Mouse (Mus musculus) heart, embryonic 13.5 days (tissue): ENCODE measurements around the gene Olfr944. TPM values are rescaled to one million over a fixed set of nuclear protein-coding genes. Genes with fewer than 3 reads are reported as not detected.

Experiments used
- ATAC-seq: fragments of 200-750 bp; cut with Nextera tagmentation; 2 replicates; pipeline ENCODE4 v1.8.0; 2017; ENCODE audit warnings: moderate TSS enrichment; ENCODE audit not compliant: insufficient number of reproducible peaks, low FRiP score, low TSS enrichment; ENCODE audit errors: extremely low read depth
- H3K27ac ChIP-seq: fragments of 300-500 bp; sonication (generic); replicated peaks from 2 replicates; pipeline ENCODE4 v1.5.1; 2015; ENCODE audit warnings: moderate library complexity, mild to moderate bottlenecking, inconsistent platforms
- H3K27me3 ChIP-seq: fragments of 300-500 bp; sonication (generic); replicated peaks from 2 replicates; pipeline ENCODE4 v1.6.1; 2015; ENCODE audit warnings: mild to moderate bottlenecking, inconsistent platforms
- H3K36me3 ChIP-seq: fragments of 300-500 bp; sonication (generic); 2 replicates; pipeline ENCODE4 v1.6.1; 2015; ENCODE audit warnings: mild to moderate bottlenecking, inconsistent platforms
- H3K4me1 ChIP-seq: fragments of 300-500 bp; sonication (generic); 2 replicates; pipeline ENCODE4 v1.6.1; 2015; ENCODE audit warnings: inconsistent platforms
- H3K4me2 ChIP-seq: fragments of 300-500 bp; sonication (generic); 2 replicates; pipeline ENCODE4 v1.6.1; 2015; ENCODE audit warnings: inconsistent platforms, mild to moderate bottlenecking, moderate library complexity
- H3K4me3 ChIP-seq: fragments of 300-500 bp; sonication (generic); 2 replicates; pipeline ENCODE4 v1.5.1; 2015; ENCODE audit warnings: moderate library complexity, mild to moderate bottlenecking, inconsistent platforms
- H3K9ac ChIP-seq: fragments of 300-500 bp; sonication (generic); 2 replicates; pipeline ENCODE4 v1.6.1; 2015; ENCODE audit warnings: inconsistent platforms, mild to moderate bottlenecking, moderate library complexity
- H3K9me3 ChIP-seq: fragments of 300-500 bp; sonication (generic); 2 replicates; pipeline ENCODE4 v1.6.1; 2016; ENCODE audit warnings: inconsistent platforms
- WGBS: fragments of 180-500 bp; shearing (Covaris S2); methylation state at CpG from one replicate; pipeline ENCODE4 v1.1.7; 2015; ENCODE audit warnings: mixed read lengths; 5-methylcytosine and 5-hydroxymethylcytosine counted together
- polyA plus RNA-seq: library from polyadenylated mRNA; unstranded; fragments of >200 nt; fragmentation: Nextera tagmentation; extraction: Ambion mirVana; gene quantifications from 2 replicates; pipeline ENCODE4 v1.2.1, GENCODE M21; 2015

Olfr944 gene
- polyA plus RNA-seq, result not detected in 2 replicates

DNA sequence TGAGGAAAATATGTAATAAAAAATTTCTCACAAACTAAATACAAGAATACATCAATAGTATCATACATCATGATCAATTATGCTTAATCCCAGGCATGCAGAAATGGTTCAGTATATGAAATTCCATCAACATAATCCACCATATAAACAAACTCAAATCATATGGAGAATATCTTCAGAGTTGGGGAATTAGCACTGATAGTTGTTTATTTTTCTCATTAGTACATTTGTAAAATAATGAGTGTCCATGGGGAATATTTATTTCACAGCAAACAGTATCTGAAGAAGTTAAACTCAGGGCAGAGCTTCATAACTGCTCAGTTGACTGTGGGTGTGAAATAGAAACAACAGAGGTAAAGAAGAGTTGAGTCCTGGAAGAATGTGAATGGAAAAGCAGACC is at the start of gene Olfr944:
Olfr944 (plus strand) TSS at position 301 of the 400 bp plus-strand sequence.
- H3K4me3 ChIP-seq, result no peak within 1 kb of the TSS
- H3K4me2 ChIP-seq, result no peak within 1 kb of the TSS
- H3K4me1 ChIP-seq, result no peaks in the 10 kb centered on the region
- H3K9ac ChIP-seq, result no peak within 1 kb of the TSS
- no peaks in the 10 kb centered on the region for H3K27me3 ChIP-seq
- H3K9me3 ChIP-seq, result no peaks in the 10 kb centered on the region
- H3K36me3 ChIP-seq, result no peaks in the 10 kb centered on the region
- H3K27ac ChIP-seq, result no peak within 1 kb of the TSS
- no peak for ATAC-seq

- 38% methylated on average over 1 of the region's 1 CpGs for WGBS
- Histone ChIP-seq H3K4me2 (no peak overlapping the region), H3K4me1 (no peaks in the 10 kb centered on the region), H3K27me3 (no peaks in the 10 kb centered on the region), H3K27ac (no peak overlapping the region), H3K36me3 (no peaks in the 10 kb centered on the region), H3K9me3 (peaks cover 1% of the 10 kb centered on the region; the same call in 1 of the 2 replicates), H3K4me3 (no peak overlapping the region), H3K9ac (no peak overlapping the region)
- no peak for ATAC-seq
These were observed 49.3 kb upstream of the Olfr944 start for GRCm38 (mm10) chr9:39152401-39152800.

- H3K9me3 ChIP-seq, result 0 out of 2 replicates have a peak, but pooled peaks cover 5% of the 10 kb centered on the region
- WGBS, result 79% methylated on average over 5 of the region's 5 CpGs
- H3K27me3 ChIP-seq, result no peaks in the 10 kb centered on the region
- no peak within 1 kb of the TSS for H3K27ac ChIP-seq
- no peak for ATAC-seq
- no peaks in the 10 kb centered on the region for H3K36me3 ChIP-seq
- no peak within 1 kb of the TSS for H3K9ac ChIP-seq
- H3K4me3 ChIP-seq, result no peak within 1 kb of the TSS
- no peaks in the 10 kb centered on the region for H3K4me1 ChIP-seq
- no peak within 1 kb of the TSS for H3K4me2 ChIP-seq
These were observed 35.7 kb upstream of the Olfr944 start, which contains the start of gene Olfr943 for GRCm38 (mm10) chr9:39166004-39166403. Gene Olfr943 (plus strand): TSS chr9:39166304.

DNA sequence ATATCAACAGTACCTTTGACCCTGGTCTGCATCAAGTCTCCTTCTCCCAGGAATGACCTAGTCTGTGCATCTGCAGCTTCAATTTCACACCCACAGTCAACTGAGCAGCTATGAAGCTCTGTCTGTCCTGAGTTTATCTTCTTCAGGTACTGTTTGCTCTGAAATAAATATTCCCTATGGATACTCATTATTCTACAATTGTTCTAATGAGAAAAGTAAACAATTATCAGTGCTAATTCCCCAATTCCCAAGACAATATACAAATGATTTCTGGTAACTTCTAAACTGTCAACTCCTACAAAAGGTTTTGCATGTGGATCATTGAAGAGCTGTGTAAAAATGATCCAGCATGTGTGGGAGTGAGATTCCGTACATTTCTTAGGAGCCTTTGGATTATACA is 48.2 kb downstream of the Olfr944 start, which contains the start of gene Olfr1537:
Olfr1537 (minus strand) TSS at position 101 of the 400 bp plus-strand sequence.
- Histone ChIP-seq H3K36me3 (no peaks in the 10 kb centered on the region), H3K9ac (no peak within 1 kb of the TSS), H3K27me3 (no peaks in the 10 kb centered on the region), H3K4me3 (no peak within 1 kb of the TSS), H3K27ac (no peak within 1 kb of the TSS), H3K9me3 (0 out of 2 replicates have a peak, but pooled peaks cover 4% of the 10 kb centered on the region), H3K4me2 (no peak within 1 kb of the TSS), H3K4me1 (no peaks in the 10 kb centered on the region)
- WGBS, result 67% methylated on average over 1 of the region's 1 CpGs
- ATAC-seq, result no peak

Other genes with a start within 250 kb of the Olfr944 start
- not detected in 2 replicates for gene Olfr933, start 229.6 kb upstream of the Olfr944 start, polyA plus RNA-seq
- gene Olfr934, start 213.6 kb upstream of the Olfr944 start, polyA plus RNA-seq, result not detected in 2 replicates
- not detected in 2 replicates for gene Olfr935, start 202.2 kb upstream of the Olfr944 start, polyA plus RNA-seq
- gene Olfr146, start 178.5 kb upstream of the Olfr944 start, polyA plus RNA-seq, result not detected in 2 replicates
- gene Olfr937, start 137.0 kb upstream of the Olfr944 start, polyA plus RNA-seq, result not detected in 2 replicates
- gene Olfr938, start 123.0 kb upstream of the Olfr944 start, polyA plus RNA-seq, result not detected in 2 replicates
- not detected in 2 replicates for gene Olfr27, start 73.8 kb upstream of the Olfr944 start, polyA plus RNA-seq
- gene Olfr943, start 35.6 kb upstream of the Olfr944 start, polyA plus RNA-seq, result not detected in 2 replicates
- gene Olfr1537, start 48.1 kb downstream of the Olfr944 start, polyA plus RNA-seq, result not detected in 2 replicates
- not detected in 2 replicates for gene Olfr945, start 74.9 kb downstream of the Olfr944 start, polyA plus RNA-seq
- not detected in 2 replicates for gene Olfr948, start 124.1 kb downstream of the Olfr944 start, polyA plus RNA-seq
- not detected in 2 replicates for gene Olfr951, start 185.5 kb downstream of the Olfr944 start, polyA plus RNA-seq
- not detected in 2 replicates for gene Olfr952, start 225.2 kb downstream of the Olfr944 start, polyA plus RNA-seq